Mouse (Mus musculus) CD4-positive, CD25-positive, alpha-beta regulatory T cell, adult 4 months (primary cell): ENCODE measurements at regions not wholly inside any gene's neighbourhood (a gene's known extent, or its start where the extent isn't known, plus 50 kb on each side); places are given as distances from the start of the nearest gene placed in this dataset.
"Not testable (repeated sequence)": the region's sequence is repeated elsewhere in the genome, so short reads cannot be mapped to it uniquely, and the experiment has no call there.

Source experiments
- ATAC-seq: one replicate; pipeline ENCODE4 v1.8.0; 2017

- ATAC-seq: no peak
Measured at GRCm38 (mm10) chr10:66643160-66643559, 452.8 kb upstream of the Jmjd1c start.

GRCm38 (mm10) chr10:66657520-66657919 is 438.4 kb upstream of the Jmjd1c start:
- no peak for ATAC-seq

- no peak for ATAC-seq
Measured at GRCm38 (mm10) chr10:66683160-66683559, 412.8 kb upstream of the Jmjd1c start.

GRCm38 (mm10) chr10:66689196-66689595 is 406.7 kb upstream of the Jmjd1c start:
- ATAC-seq: not testable (repeated sequence)

GRCm38 (mm10) chr10:66694549-66695285 is 401.2 kb upstream of the Jmjd1c start:
- ATAC-seq: no peak

- not testable (repeated sequence) for ATAC-seq
Measured at GRCm38 (mm10) chr10:66714926-66715325, 381.0 kb upstream of the Jmjd1c start.

- no peak for ATAC-seq
Measured at GRCm38 (mm10) chr10:66717909-66718308, 378.0 kb upstream of the Jmjd1c start.

GRCm38 (mm10) chr10:66719796-66720195 is 376.1 kb upstream of the Jmjd1c start:
- ATAC-seq: no peak

- ATAC-seq: no peak
Measured at GRCm38 (mm10) chr10:66733631-66734030, 362.3 kb upstream of the Jmjd1c start.

GRCm38 (mm10) chr10:66734853-66735252 is 361.1 kb upstream of the Jmjd1c start:
- no peak for ATAC-seq

GRCm38 (mm10) chr10:66739017-66739416 is 356.9 kb upstream of the Jmjd1c start:
- ATAC-seq: no peak

GRCm38 (mm10) chr10:66741819-66742218 is 354.1 kb upstream of the Jmjd1c start:
- no peak for ATAC-seq

GRCm38 (mm10) chr10:66743254-66743653 is 352.7 kb upstream of the Jmjd1c start:
- ATAC-seq: no peak

GRCm38 (mm10) chr10:66745871-66746270 is 350.1 kb upstream of the Jmjd1c start:
- ATAC-seq: no peak

GRCm38 (mm10) chr10:66752237-66752810 is 343.6 kb upstream of the Jmjd1c start:
- ATAC-seq: no peak

GRCm38 (mm10) chr10:66756866-66757265 is 339.1 kb upstream of the Jmjd1c start:
- no peak for ATAC-seq

GRCm38 (mm10) chr10:66770161-66771030 is 325.5 kb upstream of the Jmjd1c start:
- no peak for ATAC-seq

- ATAC-seq: no peak
Measured at GRCm38 (mm10) chr10:66780335-66781170, 315.4 kb upstream of the Jmjd1c start.

- no peak for ATAC-seq
Measured at GRCm38 (mm10) chr10:66781171-66781510, 314.8 kb upstream of the Jmjd1c start.

GRCm38 (mm10) chr10:66782025-66782424 is 313.9 kb upstream of the Jmjd1c start:
- no peak for ATAC-seq

- ATAC-seq: no peak
Measured at GRCm38 (mm10) chr10:66787812-66788211, 308.1 kb upstream of the Jmjd1c start.

GRCm38 (mm10) chr10:66796296-66796695 is 299.6 kb upstream of the Jmjd1c start:
- no peak for ATAC-seq

GRCm38 (mm10) chr10:66802691-66803090 is 293.2 kb upstream of the Jmjd1c start:
- no peak for ATAC-seq
